Mouse (Mus musculus) adrenal gland, adult 2 months (tissue): Measurements from ENCODE around the gene Cacna2d4. TPM values are rescaled to one million over a fixed set of nuclear protein-coding genes. Genes with fewer than 3 reads are reported as not detected.

Source experiments
- DNase-seq: peaks from one replicate; pipeline ENCODE4 v3.0.0; 2021
- polyA plus RNA-seq: library from polyadenylated mRNA; depleted of rRNA; stranded (reverse); fragments of >200 nt; gene quantifications from 2 replicates; pipeline ENCODE4 v1.2.3, GENCODE M21; 2012
- total RNA-seq, 2 experiments: library from RNA; stranded (reverse); gene quantifications; 2 replicates each; pipeline ENCODE4 v1.2.3; 2021

The Cacna2d4 gene
- total and polyA plus RNA-seq, 3 experiments: 0.39 TPM; not detected in 2

DNA sequence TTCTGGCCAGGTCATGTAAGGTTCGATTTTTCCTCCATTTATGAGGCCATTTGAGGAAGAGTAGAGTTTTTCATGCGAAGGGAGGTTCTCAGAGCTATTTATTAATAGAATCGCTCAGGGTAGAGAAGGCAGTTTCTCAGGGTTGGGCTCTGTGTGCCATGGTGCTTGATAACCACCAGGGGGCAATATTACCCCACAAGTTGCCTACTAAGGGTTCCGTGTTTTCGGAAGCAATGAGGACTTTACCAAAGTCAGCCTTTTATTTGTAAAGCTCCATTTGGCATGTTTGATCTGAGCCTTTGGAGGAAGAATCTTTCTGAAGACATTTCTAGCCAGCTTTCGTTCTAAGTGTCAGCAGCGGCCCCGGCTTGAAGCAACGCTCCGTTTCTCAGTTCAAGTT, 16.0 kb upstream of the Cacna2d4 start:
- peak; percentile 40 for DNase-seq

DNA sequence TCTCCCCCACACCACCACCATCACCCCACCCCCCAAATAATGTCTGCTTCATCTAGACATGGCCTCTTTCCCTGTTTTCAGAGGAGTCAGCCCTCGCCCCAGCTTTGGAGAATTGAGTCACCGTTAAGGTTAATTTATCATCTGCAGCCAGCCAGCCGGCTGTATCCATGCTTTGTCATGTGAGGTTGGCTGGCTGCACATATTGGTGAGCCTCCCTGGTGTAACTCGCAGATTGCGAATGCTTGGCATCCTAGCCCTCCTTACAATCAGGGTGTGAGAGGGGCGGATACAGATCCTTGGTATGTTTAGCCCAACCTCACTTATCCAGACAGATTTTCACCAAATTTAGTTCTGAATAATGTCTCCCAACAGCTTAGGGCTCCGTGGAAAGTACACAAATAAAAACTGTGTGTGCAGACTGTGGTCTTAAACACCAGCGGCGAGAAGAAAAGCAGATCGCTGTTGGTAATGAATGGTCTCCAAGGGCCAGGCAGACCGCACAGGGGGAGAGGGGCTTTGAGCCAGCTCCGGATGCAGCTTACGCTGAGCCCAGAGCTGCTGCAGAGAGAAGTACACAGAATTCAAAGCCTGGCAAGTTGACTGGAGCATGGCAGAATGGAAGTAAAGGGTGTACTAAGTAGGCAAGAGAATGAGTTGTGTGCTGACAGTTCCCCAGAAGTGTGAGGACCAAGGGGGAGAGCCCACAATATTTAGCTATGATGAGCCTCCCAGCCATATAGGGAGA, 11.7 kb upstream of the Cacna2d4 start:
- DNase-seq: peak; percentile 48

- no peak for DNase-seq
These were observed 11.1 kb upstream of the Cacna2d4 start for GRCm38 (mm10) chr6:119225226-119225625.

DNA sequence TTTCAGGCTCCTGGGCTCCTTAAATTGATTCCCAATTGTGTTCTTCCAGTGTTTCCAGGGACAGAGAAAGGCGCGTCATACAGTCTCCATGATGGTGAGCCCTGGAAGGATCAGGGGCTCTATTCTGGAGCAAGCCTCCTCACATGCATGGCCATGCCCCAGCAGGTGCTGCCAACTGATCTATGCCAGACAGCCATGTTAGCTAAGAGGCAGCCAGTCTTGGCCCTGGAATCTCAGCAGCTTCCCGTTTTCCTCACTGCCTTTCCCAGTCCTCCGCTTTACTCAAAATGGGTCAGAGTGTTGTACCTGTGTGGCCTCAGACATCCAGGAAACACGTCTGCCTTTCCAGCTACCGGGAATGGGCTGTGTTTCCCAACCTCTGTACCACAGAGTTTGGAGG, 10.6 kb upstream of the Cacna2d4 start:
- DNase-seq: no peak

DNA sequence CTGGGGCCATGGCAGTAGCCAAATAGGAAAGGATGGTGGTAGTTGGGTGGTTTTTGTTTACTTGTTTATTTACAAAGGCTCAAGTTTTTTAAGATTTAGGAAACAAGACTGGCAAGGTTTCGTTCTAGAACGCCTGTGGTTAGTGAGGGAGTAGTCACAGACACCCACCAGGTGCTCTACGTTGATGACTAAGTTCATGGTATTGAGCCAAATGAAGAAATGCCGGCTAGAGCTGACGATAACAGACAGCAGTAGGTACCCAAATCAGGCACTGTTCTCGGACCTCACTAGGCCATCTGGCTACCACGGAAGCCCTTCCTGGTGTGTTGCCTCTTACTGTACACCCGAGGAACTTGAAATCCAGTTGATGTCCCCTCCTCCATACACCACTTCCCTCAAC, 9.3 kb upstream of the Cacna2d4 start:
- no peak for DNase-seq

GRCm38 (mm10) chr6:119228861-119229603, 7.3 kb upstream of the Cacna2d4 start:
- DNase-seq: no peak

DNA sequence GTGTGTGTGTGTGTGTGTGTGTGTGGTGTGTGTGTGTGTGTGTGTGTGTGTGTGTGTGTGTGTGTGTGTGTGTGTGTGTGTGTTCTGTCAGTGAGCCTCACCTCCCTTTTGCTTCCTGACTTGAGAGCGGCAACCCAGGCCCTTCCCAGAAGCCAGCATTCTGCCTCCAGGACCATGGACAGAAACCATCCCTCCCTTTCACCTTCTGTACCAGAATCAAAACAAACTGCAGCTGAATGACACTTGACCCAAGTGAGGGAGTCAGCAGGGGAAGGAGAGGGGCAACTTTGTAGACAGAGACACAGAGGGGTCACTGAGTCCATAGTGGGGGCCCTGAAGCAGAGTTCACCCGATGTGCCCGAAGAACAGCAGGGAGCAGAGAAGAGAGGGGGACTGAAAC, 3.3 kb upstream of the Cacna2d4 start:
- DNase-seq: no peak

GRCm38 (mm10) chr6:119235441-119235840, 885 bp upstream of the Cacna2d4 start:
- no peak for DNase-seq

DNA sequence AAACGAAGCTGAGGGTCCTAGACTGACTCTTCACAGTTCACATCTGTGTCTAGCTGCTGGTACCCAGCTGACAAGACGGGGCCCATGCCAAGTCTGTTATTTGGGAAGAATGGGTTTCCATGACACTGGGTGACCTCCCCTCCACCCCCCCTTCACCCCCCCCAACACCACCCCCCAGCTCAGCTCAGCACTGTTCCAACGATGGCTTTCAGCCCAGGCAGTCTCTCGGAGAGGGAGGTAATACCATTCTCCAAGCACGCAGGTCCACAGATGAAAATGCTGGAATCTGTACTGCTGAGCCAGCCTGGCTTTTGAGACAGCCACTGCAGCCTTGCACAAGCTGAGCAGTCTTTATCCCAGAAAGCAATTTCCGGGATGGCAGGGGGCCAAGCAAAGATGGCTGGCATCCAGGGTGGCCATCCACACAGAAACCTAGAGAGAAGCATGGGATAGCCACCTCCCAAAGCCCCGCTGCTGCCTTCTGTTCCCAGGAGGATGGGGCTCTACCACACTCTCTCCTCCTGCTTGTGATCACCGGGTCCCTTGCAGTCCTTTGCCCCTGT, 1.2 kb downstream of the Cacna2d4 start:
- DNase-seq: no peak

DNA sequence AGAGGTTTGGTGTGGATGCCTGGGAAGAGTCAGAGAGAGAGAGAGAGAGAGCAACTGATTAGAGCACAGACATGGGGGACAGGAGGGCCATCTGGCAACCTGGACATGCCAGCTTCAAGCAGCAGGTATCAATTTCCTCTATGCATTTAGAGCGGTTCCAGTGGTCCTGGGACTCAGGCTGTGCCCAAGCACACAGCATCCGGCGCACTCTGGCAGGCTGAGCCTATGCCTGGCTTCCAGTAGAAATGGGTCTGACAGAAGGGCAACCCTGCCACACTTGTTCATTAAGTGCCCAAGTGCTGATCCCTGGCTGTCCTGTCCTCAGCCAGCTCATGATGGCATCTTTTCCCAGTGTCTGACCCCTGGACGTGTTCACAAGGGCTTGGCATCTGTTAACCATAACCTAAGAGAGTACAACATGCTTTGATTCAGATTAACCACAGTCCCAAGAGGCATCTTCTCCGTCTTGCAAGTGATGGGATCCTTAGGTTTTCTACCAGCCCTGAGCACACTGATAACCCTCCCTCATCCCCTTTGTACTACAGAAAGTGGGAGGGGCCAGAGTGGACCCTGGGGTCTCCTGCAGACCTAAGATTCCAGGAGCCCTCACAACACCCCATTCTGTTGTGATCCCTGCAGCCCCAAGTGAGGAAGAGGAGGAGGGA, 3.1 kb downstream of the Cacna2d4 start:
- DNase-seq: no peak

DNA sequence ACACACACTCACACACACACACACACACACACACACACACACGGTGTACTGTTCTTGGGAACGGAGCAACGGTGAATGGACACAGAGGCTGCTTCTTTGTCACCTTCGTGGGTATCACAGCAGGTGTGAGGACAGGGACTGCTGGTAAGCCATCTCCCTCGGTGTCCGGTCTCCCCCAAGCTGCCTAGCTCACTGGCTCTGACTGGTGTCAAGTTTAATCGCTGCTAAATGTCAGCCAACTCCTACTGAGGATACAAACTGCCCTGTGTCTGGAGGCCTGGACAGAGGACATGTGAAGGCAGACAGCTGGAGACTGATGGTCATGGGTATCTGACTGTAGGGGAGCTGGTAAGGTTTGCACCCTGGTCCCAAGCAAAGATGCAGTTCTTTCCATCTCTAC, 3.9 kb downstream of the Cacna2d4 start:
- DNase-seq: no peak

DNA sequence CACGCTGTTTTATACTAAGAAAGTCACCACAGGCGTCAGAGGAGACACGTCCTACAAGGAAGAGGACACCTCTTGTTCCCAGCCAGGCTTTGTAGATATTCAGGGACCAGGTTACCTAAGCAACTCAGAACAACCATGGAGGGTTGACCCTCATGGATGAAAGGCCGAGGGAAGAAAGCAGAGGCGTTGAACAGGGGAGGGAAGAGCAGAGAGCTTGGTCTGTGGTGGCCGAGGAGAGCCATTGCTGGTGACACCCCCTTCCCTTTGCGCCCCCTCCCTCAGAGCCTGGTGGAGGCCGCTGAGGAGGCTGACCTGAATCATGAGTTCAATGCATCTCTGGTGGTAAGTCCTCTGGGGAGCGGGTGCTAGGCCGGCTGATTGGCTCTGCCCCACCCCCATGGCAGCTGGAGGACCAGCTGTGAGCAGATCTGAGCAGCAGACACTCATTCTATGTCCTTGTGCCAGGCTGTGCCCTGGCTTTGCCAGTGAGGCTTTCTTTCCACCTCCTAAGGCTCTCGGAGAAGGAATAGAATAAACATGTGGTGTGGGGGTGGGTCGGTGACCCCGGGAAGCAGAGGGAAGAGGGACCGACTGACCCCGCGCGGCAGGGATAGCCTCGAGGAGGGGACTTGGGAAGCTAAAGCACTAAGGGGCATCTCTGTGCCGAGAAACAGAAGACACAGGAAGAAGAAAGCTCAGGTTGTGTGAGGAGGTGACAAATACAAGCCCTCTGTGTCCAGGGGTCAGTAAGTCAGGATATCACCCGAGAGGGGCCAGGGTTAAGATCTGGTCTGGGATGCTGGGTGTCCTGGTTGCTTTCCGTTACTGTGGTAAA, 4.8 kb downstream of the Cacna2d4 start:
- DNase-seq: no peak

DNA sequence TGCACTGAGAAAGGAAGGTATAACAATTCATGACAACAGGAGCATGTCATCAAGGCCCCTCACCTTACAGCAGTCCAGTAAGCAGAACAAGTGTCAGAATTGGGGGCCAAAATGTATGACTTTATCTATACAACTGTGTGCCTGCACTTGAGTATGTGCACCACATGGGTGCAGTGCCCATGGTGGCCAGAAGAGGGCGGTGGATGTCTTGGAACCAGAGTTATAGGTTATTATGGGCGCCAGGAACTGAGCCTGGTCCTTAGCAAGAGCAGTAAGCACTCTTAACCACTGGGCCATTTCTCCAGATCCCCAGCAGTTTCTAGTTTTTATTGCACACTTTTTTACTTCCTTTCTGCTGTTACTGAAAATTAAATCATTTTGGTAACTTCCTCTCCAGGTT, 9.8 kb downstream of the Cacna2d4 start:
- no peak for DNase-seq

GRCm38 (mm10) chr6:119248578-119248977, 12.3 kb downstream of the Cacna2d4 start:
- no peak for DNase-seq

DNA sequence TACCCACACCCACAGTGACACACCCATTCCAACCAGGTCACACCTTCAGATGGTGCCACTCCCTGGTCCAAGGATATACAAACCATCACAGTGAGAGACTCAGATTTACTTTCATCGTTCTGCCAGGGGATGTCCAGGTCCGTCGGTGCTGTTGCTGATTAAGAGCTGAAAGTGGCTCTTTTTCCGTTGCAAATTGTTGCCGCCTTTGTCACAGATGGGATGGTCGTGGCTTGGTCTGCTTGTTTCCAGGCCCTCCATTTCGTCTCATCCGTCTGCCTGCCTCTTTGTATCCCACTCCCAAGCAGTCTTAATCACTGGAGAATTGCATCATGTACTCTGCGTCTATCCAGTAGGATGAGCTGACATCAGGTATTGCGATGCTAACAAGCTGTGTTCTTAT, 13.4 kb downstream of the Cacna2d4 start:
- no peak for DNase-seq

GRCm38 (mm10) chr6:119251704-119252103, 15.4 kb downstream of the Cacna2d4 start:
- no peak for DNase-seq

- no peak for DNase-seq
These were observed 40.4 kb downstream of the Cacna2d4 start for GRCm38 (mm10) chr6:119276713-119277112.

DNA sequence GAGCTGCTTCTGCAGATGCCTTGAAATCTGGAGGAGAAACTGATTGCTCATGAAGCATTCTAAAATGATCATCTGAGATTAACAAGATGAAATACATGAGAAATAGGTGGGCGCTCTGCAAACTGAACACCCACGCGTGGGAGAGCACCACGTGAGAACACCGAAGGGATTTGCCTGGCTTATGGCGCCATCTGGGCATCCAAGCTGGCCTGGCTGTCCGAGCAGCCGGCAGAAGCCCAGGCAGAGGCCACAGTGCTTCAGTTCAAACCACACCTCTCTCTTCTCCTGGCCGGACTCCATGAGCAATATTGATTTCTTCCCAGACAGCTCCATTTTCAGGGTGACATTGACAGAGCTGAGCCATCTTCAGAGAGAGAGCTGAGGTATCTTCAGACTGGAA, 44.4 kb downstream of the Cacna2d4 start:
- no peak for DNase-seq

GRCm38 (mm10) chr6:119301310-119301709, 65.0 kb downstream of the Cacna2d4 start:
- DNase-seq: no peak

DNA sequence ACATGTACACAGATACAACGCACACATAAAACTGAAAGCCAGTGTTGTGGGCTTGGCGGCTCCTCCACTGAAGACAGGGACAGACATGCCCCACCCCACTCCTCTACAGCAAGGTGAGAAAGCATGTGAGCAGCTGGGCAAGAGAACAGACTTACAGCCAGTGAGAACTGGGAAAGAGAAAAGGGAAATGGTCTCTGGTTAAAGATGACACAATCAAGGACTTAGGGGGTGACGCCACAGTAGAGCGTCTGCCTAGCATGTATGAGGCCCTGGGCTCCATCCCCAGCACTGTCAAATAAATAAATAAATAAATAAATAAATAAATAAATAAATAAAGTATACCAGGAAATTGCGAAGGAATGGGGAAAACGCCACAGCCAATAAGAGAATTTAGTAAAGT, 67.0 kb downstream of the Cacna2d4 start:
- no peak for DNase-seq

DNA sequence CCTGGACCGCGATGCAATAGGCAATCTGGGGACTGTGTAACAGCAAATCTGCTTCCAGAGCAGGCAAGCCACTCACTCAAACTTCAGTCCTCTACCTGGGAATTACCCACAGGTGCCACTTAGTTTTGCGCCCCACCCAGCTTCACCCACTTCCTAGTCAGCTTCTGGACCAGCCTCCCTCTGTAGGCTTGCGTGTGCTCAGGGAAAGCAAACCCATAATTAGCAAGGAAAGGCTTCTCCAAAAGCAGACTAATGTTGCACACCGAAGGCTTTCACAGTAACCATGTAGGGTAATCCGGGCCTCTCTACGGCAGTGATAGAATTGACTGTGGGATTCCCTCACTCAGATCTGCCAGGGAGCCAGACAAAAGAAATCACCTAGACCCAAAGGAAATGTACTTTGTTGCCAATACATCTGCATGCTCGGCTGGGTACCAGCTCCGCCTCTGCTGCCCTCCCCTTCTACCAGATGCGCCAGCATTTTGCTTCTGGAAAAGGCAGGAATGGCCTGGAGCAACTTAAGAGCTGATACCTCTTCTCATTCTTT, 71.6 kb downstream of the Cacna2d4 start:
- DNase-seq: no peak

GRCm38 (mm10) chr6:119310176-119310575, 73.8 kb downstream of the Cacna2d4 start:
- no peak for DNase-seq
